Mouse (Mus musculus): Measurements from ENCODE around the gene Hnrnpul1.
A peak's percentile ranks its signal among the peaks of the same experiment; 100 is the strongest.

The Hnrnpul1 gene

DNA sequence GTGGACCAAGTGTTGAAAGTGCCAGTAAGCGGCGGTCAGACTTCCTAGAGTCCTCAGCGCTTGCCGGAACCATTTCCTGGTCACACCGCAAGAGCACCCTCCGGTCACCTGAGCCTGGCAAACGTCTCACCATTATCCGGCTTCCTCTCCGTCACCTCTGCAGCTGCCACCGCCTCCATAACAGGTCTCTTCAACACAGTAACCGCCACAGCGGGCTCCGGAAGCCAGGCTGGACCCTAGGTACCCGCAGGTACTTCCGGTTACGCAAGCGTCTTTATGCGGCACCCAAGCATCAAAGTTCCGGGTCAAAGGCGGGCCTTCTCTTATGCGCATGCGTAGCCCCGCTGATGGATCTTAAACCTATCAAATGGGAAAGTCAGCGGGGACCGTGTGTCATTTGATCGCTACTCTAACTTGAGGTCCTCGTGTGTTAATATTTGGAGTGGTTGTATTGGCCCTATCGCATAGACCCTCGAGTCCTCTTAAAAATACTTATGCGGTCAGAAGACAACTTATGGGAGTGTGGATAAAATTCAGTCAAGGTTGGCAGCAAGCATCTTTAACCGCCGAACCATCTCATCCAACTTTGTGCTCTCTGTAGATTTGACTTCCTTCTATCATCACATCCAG lies 35.7 kb downstream of the Hnrnpul1 start, which contains the start of gene Ccdc97:
TSS of gene Ccdc97 (minus strand) at position 301 of the 630 bp plus-strand sequence.
- DNase-seq: peak; percentile 97

DNA sequence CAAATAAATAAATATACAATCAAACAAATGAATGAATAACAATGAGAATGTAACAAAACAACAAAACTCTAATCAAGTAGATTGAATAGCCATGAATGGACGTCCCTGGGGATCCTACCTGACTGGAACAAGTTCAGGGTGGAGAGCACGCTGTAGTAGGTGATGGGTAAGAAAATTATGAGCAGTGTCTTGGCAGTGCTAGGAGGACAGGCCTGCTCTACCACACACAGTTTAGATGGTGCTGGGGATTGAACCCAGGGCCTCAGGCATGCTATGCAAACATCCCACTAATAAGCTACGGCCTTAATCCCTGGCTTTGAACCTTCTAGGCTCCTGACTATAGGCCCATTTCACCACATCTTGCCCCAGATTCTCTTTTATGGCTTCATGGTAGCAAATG lies 37.1 kb downstream of the Hnrnpul1 start:
- DNase-seq: no peak

DNA sequence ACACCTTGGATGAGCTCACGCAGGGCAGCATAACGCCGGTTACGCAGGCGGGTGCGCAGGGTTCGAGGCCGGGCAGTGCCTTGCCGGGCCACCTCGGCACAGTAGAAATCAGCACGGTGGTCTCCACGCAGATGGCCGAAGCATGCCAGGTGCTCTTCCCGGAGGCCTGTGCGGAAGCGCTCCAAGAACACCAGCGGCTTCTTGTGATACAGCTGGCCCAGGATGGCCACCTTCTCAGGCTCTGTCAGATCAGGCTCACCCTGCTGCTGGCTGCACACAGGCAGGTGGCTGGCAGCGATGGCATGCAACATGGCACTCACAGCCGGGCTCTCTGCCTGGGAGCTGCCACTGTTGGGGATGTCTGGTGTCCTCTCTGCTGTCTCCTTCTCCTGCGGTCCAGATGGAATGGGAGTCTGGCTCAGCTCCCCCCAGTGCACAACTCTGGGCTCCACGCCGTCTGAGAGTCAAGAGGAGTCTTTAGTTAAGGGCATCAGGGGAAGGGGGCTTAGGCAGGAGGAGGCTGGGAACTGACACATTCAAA lies 38.8 kb downstream of the Hnrnpul1 start:
- no peak for DNase-seq

DNA sequence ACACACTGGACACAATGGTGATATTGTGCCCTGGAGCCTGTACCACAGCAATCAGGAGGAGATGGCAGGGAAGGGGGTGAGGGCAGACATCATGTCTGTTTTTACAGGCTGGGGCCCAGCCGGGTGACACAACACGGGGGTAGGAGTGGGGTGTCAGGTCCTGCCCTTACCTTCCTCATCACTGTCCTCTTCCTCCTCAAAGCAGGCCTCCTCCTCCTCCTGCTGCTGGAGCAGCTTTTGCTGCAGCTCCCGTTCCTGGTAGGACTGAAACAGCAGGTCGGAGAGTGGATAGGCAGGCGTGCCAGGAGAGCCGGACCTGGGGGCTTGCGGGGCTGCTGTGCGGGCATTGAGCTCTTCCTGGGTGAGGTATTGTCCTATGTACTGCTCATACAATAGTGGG lies 40.0 kb downstream of the Hnrnpul1 start:
- no peak for DNase-seq

DNA sequence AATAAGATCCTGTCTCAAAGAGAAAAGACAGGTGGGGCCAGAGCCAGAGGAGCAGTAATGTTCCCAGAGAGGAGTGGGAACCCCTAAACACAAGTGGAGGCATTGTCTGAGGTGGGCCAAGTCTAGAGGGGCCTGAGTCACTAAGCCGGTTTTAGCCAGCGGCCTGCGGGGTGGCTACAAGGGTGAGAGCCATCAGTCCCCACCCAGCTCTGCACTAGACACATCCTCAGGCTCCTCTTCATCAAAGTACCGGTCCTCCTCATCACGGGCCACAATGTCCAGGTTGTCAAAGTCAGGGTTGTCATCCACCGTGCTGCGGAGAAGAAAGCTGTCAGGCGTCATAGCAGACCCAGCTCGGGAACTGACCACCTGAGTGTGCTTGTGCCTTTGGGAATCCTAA lies 41.8 kb downstream of the Hnrnpul1 start:
- no peak for DNase-seq

DNA sequence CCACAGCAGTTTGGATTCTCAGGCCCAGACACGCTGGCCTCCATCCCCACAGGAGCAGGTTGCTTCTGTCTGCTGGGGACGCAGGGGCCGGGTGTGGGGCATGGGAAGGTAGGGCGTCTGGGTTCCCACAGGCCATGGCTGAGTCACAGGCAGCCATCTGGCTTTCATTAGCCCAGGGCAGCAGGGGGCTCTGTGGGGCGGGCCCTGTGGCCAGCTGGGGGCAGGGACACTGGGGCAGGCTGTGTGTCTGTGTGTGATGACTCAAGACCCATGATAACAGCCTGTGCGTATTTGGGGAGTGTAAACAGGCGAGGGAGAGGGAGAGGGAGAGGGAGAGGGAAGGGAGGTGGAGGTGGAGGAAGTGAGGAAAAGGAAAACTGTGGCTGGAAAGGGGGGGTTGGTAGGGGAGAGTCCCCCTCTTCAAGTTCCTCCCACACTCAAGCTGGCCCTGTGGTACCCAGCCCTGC lies 42.8 kb downstream of the Hnrnpul1 start:
- DNase-seq: no peak

DNA sequence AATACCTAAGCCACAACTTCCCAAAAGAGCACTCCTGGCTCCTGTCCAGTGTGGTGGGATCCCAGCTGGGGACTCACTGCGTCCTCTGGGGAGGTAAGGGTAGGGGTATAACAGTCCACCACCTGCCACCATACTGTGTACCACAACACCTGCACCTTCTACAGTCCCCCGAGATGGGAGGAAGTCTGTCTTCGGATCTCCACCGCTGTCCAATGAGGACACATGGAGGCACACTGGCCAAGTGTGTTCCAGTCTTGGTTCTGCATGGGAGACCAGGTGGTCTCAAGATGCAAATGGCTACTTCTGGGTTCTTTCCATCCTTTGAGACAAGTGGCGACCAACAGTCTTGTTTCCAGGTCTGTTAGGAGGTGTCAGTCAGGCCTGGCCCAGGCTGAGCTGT lies 43.4 kb downstream of the Hnrnpul1 start:
- DNase-seq: no peak

DNA sequence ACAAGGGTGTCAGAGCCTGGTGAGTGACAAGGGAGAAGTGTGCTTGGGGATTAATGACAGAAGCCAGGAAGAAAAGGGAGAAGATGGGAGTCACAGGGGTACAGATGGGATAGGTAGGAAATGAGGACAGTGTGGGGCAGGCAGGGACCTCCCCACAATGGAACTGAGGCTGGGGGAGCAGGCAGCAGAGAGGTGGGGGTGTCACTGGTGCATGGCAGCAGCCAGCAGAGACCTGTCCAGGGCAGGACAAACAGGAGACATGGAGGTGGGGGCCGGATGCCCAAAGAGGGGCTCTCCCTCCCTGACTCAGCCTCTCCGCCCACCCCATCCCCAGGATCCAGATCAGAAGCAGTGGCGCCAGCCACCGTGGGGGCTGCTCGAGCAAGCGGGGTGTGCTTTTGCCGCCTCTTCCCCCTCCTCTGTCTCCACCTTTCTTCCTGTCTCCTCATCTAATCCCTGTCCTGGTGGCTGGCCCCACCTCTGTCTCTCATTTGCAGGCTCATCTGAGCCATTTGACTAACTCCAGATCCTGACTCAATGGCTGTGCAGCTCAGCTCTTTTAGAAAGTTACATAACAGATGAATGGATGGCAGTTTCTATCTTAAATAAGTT lies 43.9 kb downstream of the Hnrnpul1 start:
- no peak for DNase-seq

DNA sequence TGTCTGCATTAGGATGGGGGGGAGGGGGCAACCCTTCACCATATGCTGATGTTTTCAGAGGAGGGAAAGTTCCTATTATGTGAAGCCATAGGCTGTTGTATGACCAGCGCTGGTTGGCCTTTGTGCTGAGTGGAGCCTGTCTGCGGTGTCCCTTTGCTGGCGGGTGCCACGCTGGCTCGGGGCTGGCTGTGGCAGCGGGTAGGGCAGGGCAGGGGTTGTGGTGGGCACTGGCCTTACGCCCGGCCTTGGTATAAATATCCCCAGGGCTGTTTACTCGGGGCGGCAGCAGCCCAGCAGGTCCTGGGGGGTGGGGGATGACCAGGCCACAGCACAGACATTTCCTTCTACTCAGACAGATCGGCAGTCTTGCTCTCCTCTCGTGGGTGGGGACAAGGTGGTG lies 44.6 kb downstream of the Hnrnpul1 start:
- peak; percentile 61 for DNase-seq

DNA sequence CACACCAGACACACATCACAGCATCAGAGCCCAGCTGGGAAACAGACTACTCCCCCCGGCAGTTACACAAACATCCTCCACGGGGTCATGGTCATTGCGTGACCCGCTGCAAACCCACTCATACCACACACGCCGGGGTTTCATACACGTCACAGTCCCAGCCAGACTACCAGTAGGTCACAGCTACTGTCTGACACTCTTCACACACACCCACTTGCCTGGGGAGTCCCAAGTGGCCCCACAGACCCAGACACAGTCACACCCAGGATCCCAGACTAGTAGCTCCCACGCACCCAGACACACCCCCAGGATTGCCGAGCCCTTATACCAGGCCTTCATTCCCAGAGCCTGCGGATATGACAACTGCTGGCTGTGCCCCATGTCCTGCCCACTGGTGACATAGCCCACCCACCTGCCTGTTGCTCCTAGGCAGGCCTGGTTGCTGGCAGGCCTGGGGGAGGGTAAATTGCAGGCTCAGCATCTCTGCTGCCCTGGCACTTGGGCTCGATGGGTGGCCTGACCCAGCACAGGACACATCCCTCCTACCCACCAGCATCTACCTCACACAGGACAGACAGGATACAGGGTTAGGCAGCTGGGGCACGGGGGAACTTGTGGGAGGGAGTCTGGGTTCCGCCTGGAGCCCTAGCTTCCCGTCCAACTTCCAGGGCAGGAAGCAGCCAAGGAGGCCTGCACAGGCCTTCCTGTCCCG lies 46.8 kb downstream of the Hnrnpul1 start:
- peak; percentile 75 for DNase-seq

DNA sequence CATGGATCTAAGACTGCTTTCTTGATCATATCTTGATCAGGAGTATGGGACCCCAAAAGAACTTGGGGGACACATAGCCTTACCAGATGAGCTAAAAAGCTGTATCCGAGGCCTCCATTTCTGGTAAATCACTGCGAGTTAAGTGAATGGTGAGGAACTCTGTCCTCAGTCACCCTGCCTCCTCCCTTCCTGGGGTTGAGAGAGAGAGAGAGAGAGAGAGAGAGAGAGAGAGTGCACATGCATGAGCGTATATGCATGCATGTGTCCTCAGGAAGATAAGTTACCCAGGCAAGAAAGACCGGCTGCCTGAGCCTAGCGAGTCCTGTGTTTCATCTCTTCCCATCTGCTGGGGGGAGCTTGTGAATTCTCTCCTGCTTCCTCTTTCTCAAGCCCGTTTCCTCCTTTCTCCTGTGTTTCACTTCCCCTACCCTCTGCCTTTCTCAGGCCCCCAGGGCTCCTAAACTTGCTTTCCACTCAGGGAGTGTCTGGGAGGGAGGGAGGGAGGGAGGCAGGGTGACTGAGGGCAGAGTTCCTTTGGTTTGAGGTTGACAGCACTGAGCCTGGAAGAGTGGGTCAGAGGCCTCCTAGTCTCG lies 47.9 kb downstream of the Hnrnpul1 start:
- peak; percentile 54 for DNase-seq

DNA sequence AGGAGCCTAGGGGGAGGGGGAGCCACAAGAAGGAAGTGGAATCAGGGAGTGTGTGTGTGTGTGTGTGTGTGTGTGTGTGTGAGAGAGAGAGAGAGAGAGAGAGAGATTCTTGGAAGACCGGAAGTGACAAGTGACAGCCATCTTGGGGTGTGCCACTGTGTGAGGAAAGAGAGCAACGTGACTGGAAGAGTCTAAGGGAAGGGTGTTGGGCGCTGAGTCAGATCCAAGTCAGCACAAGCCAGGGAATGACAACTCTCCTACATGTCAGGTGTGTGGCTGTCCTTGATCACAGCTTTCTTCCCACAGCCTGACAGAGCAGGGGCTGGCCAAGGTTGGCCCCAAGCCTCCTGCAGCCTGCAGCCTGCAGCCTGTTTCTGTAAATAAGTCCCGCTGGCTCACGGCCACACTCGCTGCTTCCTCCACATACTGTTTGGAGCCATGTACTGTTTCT lies 48.7 kb downstream of the Hnrnpul1 start:
- DNase-seq: peak; percentile 81

DNA sequence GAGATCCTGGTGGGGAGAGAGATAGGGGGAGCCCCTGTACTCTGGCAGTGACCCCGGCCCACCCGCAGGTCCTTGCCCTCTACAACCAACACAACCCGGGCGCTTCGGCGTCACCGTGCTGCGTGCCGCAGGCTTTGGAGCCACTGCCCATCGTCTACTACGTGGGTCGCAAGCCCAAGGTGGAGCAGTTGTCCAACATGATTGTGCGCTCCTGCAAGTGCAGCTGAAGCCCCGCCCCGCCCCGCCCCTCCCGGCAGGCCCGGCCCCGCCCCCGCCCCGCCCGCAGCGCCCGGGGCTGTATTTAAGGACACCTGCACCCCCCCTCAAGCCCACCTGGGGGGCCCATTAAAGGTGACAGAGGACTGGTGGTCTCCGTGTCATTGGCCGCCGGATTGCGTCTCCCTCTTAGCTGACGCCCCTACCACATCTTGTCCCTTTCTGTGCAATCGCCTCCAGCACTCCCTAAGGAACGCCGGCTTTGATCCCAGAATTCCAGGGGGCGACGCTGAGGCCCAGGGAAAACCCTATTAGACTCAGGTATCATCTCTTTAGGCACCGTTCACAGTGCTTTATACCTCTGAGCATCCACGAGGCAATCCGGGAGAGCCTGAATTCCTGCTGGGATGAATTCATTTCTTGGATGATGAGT lies 49.7 kb downstream of the Hnrnpul1 start:
- no peak for DNase-seq

DNA sequence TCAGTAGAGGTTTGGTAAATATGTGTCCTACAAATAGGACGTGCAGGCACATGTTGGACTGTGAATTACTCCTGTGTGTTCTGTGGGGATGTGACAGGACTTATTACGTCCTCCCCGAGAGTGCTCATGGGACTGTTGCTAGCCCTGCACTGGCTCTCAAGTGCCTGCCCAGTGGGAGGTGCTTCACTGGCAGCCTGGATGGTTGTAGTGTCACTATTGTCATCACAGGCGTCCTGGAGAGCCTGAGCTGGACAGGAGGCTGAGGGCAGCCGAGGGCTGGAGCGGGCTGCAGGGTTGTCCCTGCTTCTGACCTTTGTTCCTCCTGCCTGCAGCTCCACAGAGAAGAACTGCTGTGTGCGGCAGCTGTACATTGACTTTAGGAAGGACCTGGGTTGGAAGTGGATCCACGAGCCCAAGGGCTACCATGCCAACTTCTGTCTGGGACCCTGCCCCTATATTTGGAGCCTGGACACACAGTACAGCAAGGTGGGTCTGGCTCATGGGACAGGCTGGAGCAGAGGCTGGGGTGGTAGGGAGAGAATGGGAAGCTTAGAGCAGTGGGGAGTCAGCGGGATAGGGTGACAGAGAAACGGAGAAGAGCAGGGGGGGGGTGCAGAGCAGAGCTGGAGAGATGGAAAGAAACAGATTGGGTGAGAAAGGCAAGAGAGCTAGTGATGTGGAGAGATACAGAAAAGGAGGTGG lies 50.6 kb downstream of the Hnrnpul1 start:
- DNase-seq: no peak

DNA sequence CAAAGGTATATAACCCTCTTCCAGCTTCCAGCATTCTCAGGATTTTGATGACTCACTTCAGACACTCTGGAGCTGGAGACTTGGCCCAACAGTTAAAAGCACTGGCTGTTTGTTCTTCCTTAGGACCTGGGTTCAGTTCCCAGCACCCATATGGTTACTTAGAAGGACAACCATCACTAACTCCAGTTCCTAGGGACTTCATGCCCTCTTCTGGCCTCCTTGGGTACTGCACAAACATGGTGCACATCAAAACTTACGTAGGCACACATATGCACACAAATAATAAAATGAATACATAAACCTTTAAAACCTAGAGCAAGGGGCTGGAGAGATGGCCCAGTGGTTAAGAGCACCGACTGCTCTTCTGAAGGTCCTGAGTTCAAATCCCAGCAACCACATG lies 52.2 kb downstream of the Hnrnpul1 start:
- DNase-seq: no peak

DNA sequence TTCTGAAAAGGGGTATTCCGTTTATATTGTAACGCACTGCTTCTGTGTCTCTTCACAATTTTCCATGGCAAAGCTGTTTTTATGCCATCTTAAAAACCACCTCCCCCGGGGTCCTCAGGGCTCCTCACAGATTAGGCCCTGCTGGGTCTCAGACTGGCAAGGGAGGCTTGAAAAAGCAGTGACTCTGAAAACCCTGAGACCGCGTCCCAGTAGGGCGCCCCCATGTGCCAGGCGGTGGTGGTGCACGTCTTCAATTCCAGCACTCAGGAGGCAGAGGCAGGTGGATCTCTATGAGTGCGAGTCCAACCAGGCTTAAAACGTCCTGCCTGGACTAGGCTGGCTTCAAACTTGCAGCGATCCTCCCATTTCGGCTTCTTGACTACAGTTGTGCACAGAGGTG lies 53.8 kb downstream of the Hnrnpul1 start:
- no peak for DNase-seq

DNA sequence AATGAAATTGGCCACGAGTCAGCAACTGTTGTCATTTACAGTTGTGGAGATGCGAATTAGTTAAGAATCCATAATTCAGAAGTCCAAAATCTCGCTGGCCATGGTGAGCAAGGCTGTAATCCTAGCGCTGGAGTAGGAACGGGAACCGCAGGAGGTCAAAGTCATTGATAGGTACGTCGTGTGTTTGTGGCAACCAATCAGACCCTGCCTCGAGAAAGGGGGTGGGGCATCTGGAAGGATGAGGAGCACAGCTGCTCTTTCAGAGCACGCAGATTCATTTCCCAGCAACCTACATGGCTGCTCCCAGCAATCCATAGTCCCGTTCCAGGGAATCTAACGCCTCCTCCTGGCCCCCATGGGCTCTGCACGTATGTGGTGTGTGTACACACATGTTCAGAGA lies 54.7 kb downstream of the Hnrnpul1 start:
- no peak for DNase-seq

DNA sequence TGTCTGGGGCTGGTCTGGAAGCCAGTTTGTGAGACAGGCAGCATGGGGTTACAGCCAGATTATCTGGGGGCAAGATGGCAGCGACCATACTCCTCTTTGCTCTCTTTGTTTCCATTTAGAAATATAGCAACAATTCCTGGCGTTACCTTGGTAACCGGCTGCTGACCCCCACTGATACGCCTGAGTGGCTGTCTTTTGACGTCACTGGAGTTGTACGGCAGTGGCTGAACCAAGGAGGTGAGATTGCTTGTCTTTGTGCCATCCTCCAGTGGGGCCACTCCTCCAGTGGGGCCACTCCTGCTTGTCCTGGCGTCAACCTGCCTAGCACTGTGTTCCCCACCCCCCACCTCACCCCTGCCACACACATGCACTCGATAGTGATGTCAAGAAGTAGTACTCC lies 60.5 kb downstream of the Hnrnpul1 start:
- no peak for DNase-seq

DNA sequence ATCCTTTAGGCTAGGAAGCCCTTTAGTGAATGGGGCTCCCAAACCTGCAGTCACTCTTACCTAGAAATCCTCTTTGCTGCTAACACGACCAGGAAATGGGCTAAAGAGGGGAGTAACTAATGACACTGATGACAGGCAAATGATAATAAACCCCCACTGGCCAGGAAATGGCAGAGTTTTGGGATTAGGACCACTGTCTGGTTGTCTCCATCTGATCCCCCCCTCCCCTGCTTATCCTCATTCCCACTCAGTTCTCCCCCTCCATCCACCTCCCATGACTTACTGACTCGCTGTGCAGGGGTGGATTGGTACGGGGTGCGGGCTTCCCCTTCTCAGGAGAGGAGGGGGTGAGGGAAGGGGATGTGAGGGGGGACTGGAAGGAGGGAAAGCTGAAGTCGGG lies 64.5 kb downstream of the Hnrnpul1 start:
- no peak for DNase-seq

DNA sequence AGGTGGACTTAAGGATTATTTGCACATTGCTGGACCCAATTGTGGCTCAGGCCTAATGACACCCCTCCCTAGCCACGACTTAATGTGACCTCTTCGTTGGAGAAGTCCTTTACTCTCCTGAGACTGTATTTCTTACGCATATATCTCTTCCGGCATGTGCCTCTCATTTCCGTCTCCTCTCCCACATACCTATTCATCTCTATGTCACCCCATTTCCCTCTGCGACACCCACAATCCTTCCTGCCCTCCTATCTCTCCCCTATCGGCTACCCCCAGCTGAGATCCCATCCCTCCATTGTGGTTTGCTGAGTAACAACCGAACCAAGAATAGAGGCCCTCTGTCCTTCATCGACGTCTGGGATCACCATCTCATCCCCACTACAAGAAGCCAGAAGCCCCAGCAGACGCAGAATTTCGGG lies 64.9 kb downstream of the Hnrnpul1 start:
- no peak for DNase-seq

DNA sequence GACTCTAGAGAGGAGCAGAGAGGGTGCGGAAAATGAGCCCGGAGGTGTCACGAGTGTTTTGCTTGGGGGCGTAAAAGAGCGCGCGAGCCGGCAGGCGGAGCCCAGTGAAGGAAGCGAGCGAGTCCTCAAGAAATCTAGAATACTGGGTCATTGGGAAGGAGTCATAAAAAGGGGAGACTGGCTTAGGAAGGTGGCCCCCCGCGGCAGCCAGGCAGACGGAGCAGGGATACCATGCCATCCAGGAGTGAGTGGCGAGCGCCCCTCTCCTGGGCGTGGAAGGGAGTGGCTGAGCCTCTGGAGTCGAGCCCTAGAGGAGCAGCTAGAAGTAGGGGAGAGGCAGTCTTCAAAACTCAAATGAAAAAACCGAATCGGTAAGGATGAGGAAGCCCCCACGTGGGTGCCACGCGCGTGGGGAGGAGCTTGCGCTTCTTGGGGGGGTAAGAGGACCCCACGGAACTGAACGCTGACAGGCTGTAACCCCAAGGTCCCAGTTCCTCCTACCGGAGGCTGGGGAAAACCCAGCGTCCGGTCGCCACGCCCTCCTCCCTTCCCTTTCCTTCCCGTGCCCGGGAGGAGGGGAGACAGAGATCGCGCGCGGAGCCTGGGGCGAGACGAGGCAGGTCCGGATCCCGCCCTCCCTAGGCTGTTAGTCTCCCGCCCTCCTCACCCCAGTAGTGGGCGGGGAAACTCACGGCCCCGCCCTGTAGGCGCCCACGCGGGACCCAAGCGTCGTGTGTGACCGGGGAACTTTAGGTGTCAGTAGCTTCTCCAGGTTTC lies 65.6 kb downstream of the Hnrnpul1 start:
- DNase-seq: peak; percentile 90
